In genomic region chr11:68404185-68404584, GRCm38 (mm10) we compare ENCODE assay signal across 12 mouse cellular contexts. TPM values are rescaled to one million over a fixed set of nuclear protein-coding genes. Genes with fewer than 3 reads are reported as not detected.
DNase-seq lines count a peak whose midpoint lies in the region; ATAC-seq and TF ChIP-seq lines count a peak whose summit lies in the region.
"Had no signal": no experiment of that assay in that cellular context is flagged by ENCODE, and none has a peak within 500 bp of the region (broad histone marks: within the 10 kb centered on the region; RNA-seq: fewer than 3 reads in every experiment).

No protein-coding gene starts in this region.

- peaks cover 27% of the 10 kb centered on the region for H3K27me3 ChIP-seq in liver, embryonic 14.5 days (ENCODE audit: control insufficient read depth, insufficient read depth, low read length)
- peaks cover 13% of the 10 kb centered on the region for H3K27me3 ChIP-seq in small intestine, adult 2 months (ENCODE audit: control insufficient read depth, insufficient read depth, low read length)

- TF ChIP-seq EP300 in liver, embryonic 14.5 days (IDR thresholded peaks at IDR 0.05; ENCODE audit: low read depth) = no peak

- H3K4me3 ChIP-seq in liver, embryonic 14.5 days (ENCODE audit: insufficient read depth in 1 of 2, low read depth in 2 of 2, low read length in 2 of 2) = no peak overlapping the region
- H3K4me3 ChIP-seq in small intestine, adult 2 months (ENCODE audit: low read depth, low read length) = no peak overlapping the region
- H3K4me3 ChIP-seq: embryonic facial prominence, embryonic 15.5 days had no signal

- WGBS in liver, embryonic 14.5 days (ENCODE audit: insufficient replicate concordance) = 27% methylated on average over 4 of the region's 4 CpGs
- 45% methylated on average over 4 of the region's 4 CpGs for WGBS in small intestine, adult 2 months

- H3K4me1 ChIP-seq in liver, embryonic 14.5 days (replicated peaks; ENCODE audit: control insufficient read depth in 2 of 2, insufficient read depth in 2 of 2, low read length in 1 of 2) = no peaks in the 10 kb centered on the region
- no peaks in the 10 kb centered on the region; the same call in 1 of the 2 replicates for H3K4me1 ChIP-seq in small intestine, adult 2 months (ENCODE audit: control insufficient read depth, insufficient read depth, insufficient read length, low read length)

- no peak for ATAC-seq in liver, embryonic 14.5 days (ENCODE audit: insufficient read depth)
- ATAC-seq: hindbrain, embryonic 16.5 days had no signal

- no peaks in the 10 kb centered on the region for H3K9me3 ChIP-seq in liver, embryonic 14.5 days (ENCODE audit: control insufficient read depth, low read length)
- H3K9me3 ChIP-seq: embryonic facial prominence, embryonic 15.5 days had no signal

- H3K9ac ChIP-seq in liver, embryonic 14.5 days (replicated peaks) = no peak overlapping the region
- H3K9ac ChIP-seq: embryonic facial prominence, embryonic 15.5 days had no signal

- no peak overlapping the region for H3K4me2 ChIP-seq in liver, embryonic 14.5 days (ENCODE audit: low read depth)
- H3K4me2 ChIP-seq: embryonic facial prominence, embryonic 15.5 days had no signal

- no peaks in the 10 kb centered on the region for H3K36me3 ChIP-seq in liver, embryonic 14.5 days (replicated peaks; ENCODE audit: control insufficient read depth, insufficient read depth, low read depth)
- no peaks in the 10 kb centered on the region for H3K36me3 ChIP-seq in small intestine, adult 2 months (ENCODE audit: control insufficient read depth, insufficient read depth, low read length)
- H3K36me3 ChIP-seq: embryonic facial prominence, embryonic 15.5 days had no signal

- no peak for TF ChIP-seq POLR2A in small intestine, adult 2 months (IDR thresholded peaks at IDR 0.05; ENCODE audit: low read depth, low read length)

- DNase-seq in liver, embryonic 14.5 days (ENCODE audit: low read depth in 3 of 3, low spot score in 3 of 3) = no peak
- DNase-seq in liver = no peak
- DNase-seq in CD8-positive naive resting alpha-beta T cell, adult 2 months (ENCODE audit: low read depth in 2 of 2, low spot score in 2 of 2) = peak; percentile 49 to 57
- peak; percentile 55 for DNase-seq in ZHBTc4 (ENCODE audit: low read depth, low spot score)
- DNase-seq in left cerebral cortex, postnatal 14 days (ENCODE audit: low spot score in 2 of 2) = no peak
- DNase-seq in embryo, embryonic 9.5 days (ENCODE audit: extremely low spot score) = no peak
- no peak for DNase-seq in layer of hippocampus, postnatal 10 days (ENCODE audit: low spot score in 2 of 2)
- DNase-seq: cerebellum, adult 2 months; gastrocnemius, postnatal 25 days had no signal

- intact Hi-C loops in left cerebral cortex, postnatal 14 days (cut with DNase I) = loop anchor here (10.0 kb wide), 1 partner anchor 579 kb away; no protein-coding TSS in a partner anchor

- peak; percentile 41 for TF ChIP-seq CTCF in liver, embryonic 14.5 days (IDR thresholded peaks at IDR 0.05; ENCODE audit: low read depth)
- TF ChIP-seq CTCF in small intestine, adult 2 months (IDR thresholded peaks at IDR 0.05; ENCODE audit: extremely low read depth, insufficient read length, insufficient replicate concordance, low read depth, low read length) = peak; percentile 8; the same call in 1 of the 2 replicates

- H3K27ac ChIP-seq in liver, embryonic 14.5 days = no peak overlapping the region
- no peak overlapping the region for H3K27ac ChIP-seq in small intestine, adult 2 months (ENCODE audit: insufficient read depth, low read depth, low read length)
- H3K27ac ChIP-seq: embryonic facial prominence, embryonic 15.5 days had no signal

RNA-seq across cellular contexts. Expression of gene Ntn1, which starts 3.6 kb away (rescaled TPM):
- polyA plus RNA-seq in liver, embryonic 14.5 days (2012; rRNA removed) = 0.15 and 0.23 TPM in 2 replicates
- polyA plus RNA-seq in liver, embryonic 14.5 days (2014; fragmentation: Nextera tagmentation; extraction: Ambion mirVana) = 0.06 TPM in 1 of 2 replicates, not detected in the other
- polyA plus RNA-seq in small intestine, adult 2 months (2012; rRNA removed) = 22.7 and 23.7 TPM in 2 replicates
- 10 to 100 TPM in 1 of 2 experiments, 1 to 10 TPM in 1; 8.0 to 11.1 TPM for total RNA-seq in left cerebral cortex, postnatal 14 days (2021)
- 10 to 100 TPM in 1 of 2 experiments, 1 to 10 TPM in 1; 9.8 to 10.6 TPM for total RNA-seq in layer of hippocampus, postnatal 10 days (2021)

RNA-seq across cellular contexts. Expression of gene Pik3r5, which starts 27.7 kb away (rescaled TPM):
- polyA plus RNA-seq in liver, embryonic 14.5 days (2012; rRNA removed) = 0.66 and 0.76 TPM in 2 replicates
- polyA plus RNA-seq in liver, embryonic 14.5 days (2014; fragmentation: Nextera tagmentation; extraction: Ambion mirVana) = 0.38 and 0.46 TPM in 2 replicates
- 4.3 and 8.9 TPM in 2 replicates for polyA plus RNA-seq in small intestine, adult 2 months (2012; rRNA removed)
- 1 to 10 TPM; 4.0 to 4.1 TPM for total RNA-seq in left cerebral cortex, postnatal 14 days (2021)
- 1 to 10 TPM; 1.2 to 1.6 TPM for total RNA-seq in layer of hippocampus, postnatal 10 days (2021)

Comparison
In these comparisons a context has a peak if more than half of its experiments do, and no peak if none do; other contexts are left out.
1. DNase-seq: peak in CD8-positive naive resting alpha-beta T cell, adult 2 months (2 of 2) and ZHBTc4 (single experiment); none in liver, embryonic 14.5 days (0 of 3), liver (single experiment), left cerebral cortex, postnatal 14 days (0 of 2), embryo, embryonic 9.5 days (single experiment) and layer of hippocampus, postnatal 10 days (0 of 2).